Mouse (Mus musculus): ENCODE measurements around the gene Rccd1. TPM values are rescaled to one million over a fixed set of nuclear protein-coding genes. Genes with fewer than 3 reads are reported as not detected.

Gene Rccd1
- polyA plus RNA-seq, 1 experiment from 2014 or later = 6.8 TPM

DNA sequence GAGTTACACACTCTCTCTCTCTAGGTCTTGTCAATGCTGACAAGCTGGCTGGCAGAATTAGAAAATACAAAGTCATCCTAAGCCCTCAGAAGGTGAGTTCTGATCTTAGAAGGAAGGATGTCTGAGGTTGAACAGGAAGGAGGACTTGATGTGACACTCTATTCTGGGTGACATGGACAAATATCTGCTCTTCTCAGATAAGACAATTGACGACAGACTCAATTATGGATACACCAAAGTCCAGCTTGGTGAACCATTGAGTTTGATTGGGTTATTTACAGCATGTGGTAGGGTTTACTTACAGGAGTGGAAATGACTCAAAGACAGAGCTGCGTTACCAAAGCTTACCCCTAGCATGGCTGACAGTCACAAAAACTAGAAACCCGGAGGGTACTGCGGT is 47.9 kb downstream of the Rccd1 start:
- Histone ChIP-seq H3K9ac (ENCODE audit: low read depth, low read length) (no peak overlapping the region), H3K4me3 (ENCODE audit: low read depth, low read length) (no peak overlapping the region), H3K4me1 (ENCODE audit: control insufficient read depth, insufficient read depth, low read length) (no peaks in the 10 kb centered on the region), H3K9me3 (ENCODE audit: control insufficient read depth, low read length) (peaks cover 19% of the 10 kb centered on the region), H3K36me3 (ENCODE audit: control insufficient read depth, insufficient read depth, low read length) (peaks cover 74% of the 10 kb centered on the region), H3K27ac (replicated peaks; ENCODE audit: low read depth, low read length) (no peak overlapping the region), H3K4me2 (ENCODE audit: low read depth, low read length) (no peak overlapping the region), H3K27me3 (replicated peaks; ENCODE audit: control insufficient read depth, insufficient read depth, low read length) (no peaks in the 10 kb centered on the region)
- no peak for DNase-seq (ENCODE audit: low spot score)
- no peak for ATAC-seq (ENCODE audit: low read depth)
- WGBS = 98% methylated on average over 4 of the region's 4 CpGs

DNA sequence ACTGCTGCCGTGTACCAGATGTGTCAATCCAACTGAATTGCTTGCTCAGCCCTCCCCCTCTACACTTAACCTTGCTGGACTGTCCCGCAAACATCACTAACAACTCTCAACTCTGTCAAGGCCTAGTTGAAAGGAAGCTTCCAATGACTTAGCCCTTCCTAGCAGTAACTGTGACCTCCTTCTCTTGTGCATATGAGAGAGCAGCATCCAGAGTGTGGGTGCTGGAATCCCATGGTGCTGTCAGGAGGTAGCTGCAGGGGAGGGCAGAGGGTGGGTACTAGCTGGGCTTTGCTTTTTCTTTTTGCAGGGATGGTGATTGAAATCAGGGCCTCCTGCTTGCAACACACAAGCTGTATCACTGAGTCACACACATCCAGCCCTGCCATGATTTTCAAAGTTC is 50.8 kb downstream of the Rccd1 start:
- H3K9ac ChIP-seq (ENCODE audit: low read depth, low read length) = no peak overlapping the region
- peaks cover 19% of the 10 kb centered on the region for H3K9me3 ChIP-seq (ENCODE audit: control insufficient read depth, low read length)
- no peak overlapping the region for H3K4me3 ChIP-seq (ENCODE audit: low read depth, low read length)
- peaks cover 11% of the 10 kb centered on the region for H3K4me1 ChIP-seq (ENCODE audit: control insufficient read depth, insufficient read depth, low read length)
- no peak overlapping the region for H3K4me2 ChIP-seq (ENCODE audit: low read depth, low read length)
- ATAC-seq (ENCODE audit: low read depth) (no peak), DNase-seq (ENCODE audit: low spot score) (no peak)
- peaks cover 56% of the 10 kb centered on the region for H3K36me3 ChIP-seq (ENCODE audit: control insufficient read depth, insufficient read depth, low read length)
- H3K27ac ChIP-seq (replicated peaks; ENCODE audit: low read depth, low read length) = no peak overlapping the region
- 84% methylated on average over 2 of the region's 2 CpGs for WGBS
- no peaks in the 10 kb centered on the region for H3K27me3 ChIP-seq (replicated peaks; ENCODE audit: control insufficient read depth, insufficient read depth, low read length)

DNA sequence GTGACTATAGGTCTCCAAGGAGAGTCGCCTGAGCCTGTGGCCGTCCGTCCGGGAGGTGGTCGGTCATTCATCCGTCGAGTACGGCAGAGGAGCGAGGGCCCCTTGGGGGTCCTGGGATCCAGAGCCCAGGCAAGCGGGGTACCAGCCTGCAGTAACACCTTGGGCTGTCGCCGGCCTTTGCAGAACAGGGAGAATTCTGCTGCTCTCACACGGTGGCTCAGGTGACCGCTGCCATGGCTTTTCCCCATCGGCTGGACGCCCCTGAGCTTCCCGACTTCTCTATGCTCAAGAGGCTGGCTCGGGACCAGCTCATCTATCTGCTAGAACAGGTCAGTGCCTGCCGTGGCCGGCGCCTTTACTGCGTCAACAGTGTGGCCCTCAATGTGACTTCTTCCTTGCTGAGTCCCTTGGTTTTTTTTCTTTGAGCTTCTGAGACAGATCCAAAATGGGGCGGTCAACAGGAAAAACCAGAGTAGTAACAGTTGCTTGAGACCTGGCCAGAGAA is 54.5 kb downstream of the Rccd1 start:
- ATAC-seq (ENCODE audit: low read depth) (peak; percentile 50), DNase-seq (ENCODE audit: low spot score) (peak; percentile 9)
- Histone ChIP-seq H3K9ac (ENCODE audit: low read depth, low read length) (peak overlapping the region; percentile 82), H3K27ac (replicated peaks; ENCODE audit: low read depth, low read length) (peak overlapping the region; percentile 63; the same call in 1 of the 2 replicates), H3K4me3 (ENCODE audit: low read depth, low read length) (peak overlapping the region; percentile 88), H3K36me3 (ENCODE audit: control insufficient read depth, insufficient read depth, low read length) (peaks cover 48% of the 10 kb centered on the region), H3K4me2 (ENCODE audit: low read depth, low read length) (peak overlapping the region; percentile 87), H3K4me1 (ENCODE audit: control insufficient read depth, insufficient read depth, low read length) (peaks cover 11% of the 10 kb centered on the region), H3K9me3 (ENCODE audit: control insufficient read depth, low read length) (peaks cover 13% of the 10 kb centered on the region), H3K27me3 (replicated peaks; ENCODE audit: control insufficient read depth, insufficient read depth, low read length) (no peaks in the 10 kb centered on the region)
- 1% methylated on average over 23 of the region's 23 CpGs for WGBS

DNA sequence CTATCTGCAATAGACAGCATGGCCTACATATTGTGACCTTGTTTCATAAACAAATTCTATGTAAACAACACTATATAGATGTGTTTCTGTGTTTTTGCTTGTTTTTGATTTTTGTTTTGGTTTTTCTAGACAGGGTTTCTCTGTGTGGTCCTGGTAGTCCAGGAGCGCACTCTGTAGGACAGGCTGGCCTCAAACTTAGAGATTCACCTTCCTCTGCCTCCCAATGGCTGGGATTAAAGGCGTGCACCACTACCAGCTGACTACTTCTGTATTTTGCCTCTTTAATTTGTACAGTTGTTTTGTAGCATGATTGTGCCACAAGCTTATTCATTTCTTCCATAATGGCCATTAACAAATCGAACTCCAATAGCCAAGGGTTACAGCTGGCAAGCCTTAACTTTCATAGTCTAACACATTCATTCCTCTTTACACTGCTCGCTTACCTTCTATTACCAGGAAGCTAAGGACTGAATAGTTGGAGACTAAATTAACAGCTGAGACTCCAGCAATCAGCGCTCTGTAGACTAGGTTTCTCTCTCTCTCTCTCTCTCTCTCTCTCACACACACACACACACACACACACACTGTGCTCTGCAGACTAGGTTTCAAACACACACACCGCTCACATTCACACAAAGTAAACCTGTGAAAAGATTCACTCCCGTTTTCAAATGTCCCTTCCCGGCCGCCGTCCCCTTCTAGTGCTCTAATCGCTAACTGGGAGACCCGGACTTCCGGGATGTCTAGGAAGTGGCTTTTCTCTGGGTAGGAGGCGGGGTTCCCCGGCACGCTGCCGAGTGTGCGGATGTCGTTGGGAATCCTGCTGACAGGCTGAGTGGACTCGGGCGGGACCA is 55.1 kb downstream of the Rccd1 start, which contains the start of gene Vps33b:
Gene Vps33b (plus strand): TSS at position 753 of the 854 bp plus-strand sequence.
- H3K4me2 ChIP-seq (ENCODE audit: low read depth, low read length) = peak within 1 kb of the TSS; percentile 87
- H3K9me3 ChIP-seq (ENCODE audit: control insufficient read depth, low read length) = peaks cover 6% of the 10 kb centered on the region
- peaks cover 11% of the 10 kb centered on the region for H3K4me1 ChIP-seq (ENCODE audit: control insufficient read depth, insufficient read depth, low read length)
- peaks cover 48% of the 10 kb centered on the region for H3K36me3 ChIP-seq (ENCODE audit: control insufficient read depth, insufficient read depth, low read length)
- no peaks in the 10 kb centered on the region for H3K27me3 ChIP-seq (replicated peaks; ENCODE audit: control insufficient read depth, insufficient read depth, low read length)
- peak within 1 kb of the TSS; percentile 63; the same call in 1 of the 2 replicates for H3K27ac ChIP-seq (replicated peaks; ENCODE audit: low read depth, low read length)
- WGBS = 3% methylated on average over 21 of the region's 21 CpGs
- peak; percentile 97 for DNase-seq (ENCODE audit: low spot score)
- peak; percentile 91 for ATAC-seq (ENCODE audit: low read depth)
- H3K9ac ChIP-seq (ENCODE audit: low read depth, low read length) = peak within 1 kb of the TSS; percentile 82
- H3K4me3 ChIP-seq (ENCODE audit: low read depth, low read length) = peak within 1 kb of the TSS; percentile 88

DNA sequence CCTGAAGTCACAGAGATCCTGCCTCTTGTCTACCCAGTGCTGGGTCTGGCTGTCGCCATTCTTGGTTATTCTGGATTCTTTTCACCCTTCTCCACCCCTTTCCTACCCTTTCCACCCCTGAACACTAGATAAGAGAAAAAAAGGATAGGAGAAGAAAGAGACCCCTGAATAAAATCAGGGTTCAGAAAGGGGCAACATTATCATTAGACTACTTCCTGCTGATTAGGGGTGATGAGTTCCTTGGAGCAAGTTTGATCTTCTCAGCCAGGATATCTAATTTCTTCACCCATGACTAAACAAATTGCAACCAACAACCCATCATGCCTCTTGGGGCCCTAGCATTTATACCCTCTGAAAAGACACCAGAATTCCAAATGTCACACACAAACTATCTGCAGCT is 56.5 kb downstream of the Rccd1 start:
- Histone ChIP-seq H3K9ac (ENCODE audit: low read depth, low read length) (no peak overlapping the region), H3K9me3 (ENCODE audit: control insufficient read depth, low read length) (no peaks in the 10 kb centered on the region), H3K4me1 (ENCODE audit: control insufficient read depth, insufficient read depth, low read length) (peaks cover 11% of the 10 kb centered on the region), H3K4me2 (ENCODE audit: low read depth, low read length) (no peak overlapping the region), H3K36me3 (ENCODE audit: control insufficient read depth, insufficient read depth, low read length) (peaks cover 42% of the 10 kb centered on the region), H3K27me3 (replicated peaks; ENCODE audit: control insufficient read depth, insufficient read depth, low read length) (no peaks in the 10 kb centered on the region), H3K27ac (replicated peaks; ENCODE audit: low read depth, low read length) (no peak overlapping the region), H3K4me3 (ENCODE audit: low read depth, low read length) (no peak overlapping the region)
- WGBS = 76% methylated on average over 1 of the region's 1 CpGs
- DNase-seq (ENCODE audit: low spot score) (no peak), ATAC-seq (ENCODE audit: low read depth) (no peak)

DNA sequence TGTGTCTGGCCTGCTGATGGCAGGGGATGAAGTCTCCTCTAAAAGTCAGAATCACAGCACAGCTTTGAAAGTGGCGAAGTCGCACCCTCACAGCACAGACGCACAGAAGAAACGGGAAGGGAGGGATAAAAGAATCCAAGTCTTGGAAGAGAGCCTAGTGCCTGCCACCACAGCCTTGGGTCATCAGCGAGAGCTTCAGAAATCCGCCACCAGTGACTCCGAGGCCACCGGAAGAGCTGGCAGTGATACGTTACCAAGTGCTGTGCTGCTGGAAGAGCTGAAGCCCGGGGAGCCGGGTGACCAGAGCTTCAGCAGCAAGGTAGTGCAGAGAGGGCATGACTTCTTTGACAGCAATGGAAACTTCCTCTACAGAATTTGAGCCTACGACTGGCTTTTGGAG is 59.6 kb downstream of the Rccd1 start:
- H3K9ac ChIP-seq (ENCODE audit: low read depth, low read length) = no peak overlapping the region
- no peak for ATAC-seq (ENCODE audit: low read depth)
- H3K4me1 ChIP-seq (ENCODE audit: control insufficient read depth, insufficient read depth, low read length) = peaks cover 11% of the 10 kb centered on the region
- H3K4me2 ChIP-seq (ENCODE audit: low read depth, low read length) = no peak overlapping the region
- no peak for DNase-seq (ENCODE audit: low spot score)
- H3K27ac ChIP-seq (replicated peaks; ENCODE audit: low read depth, low read length) = no peak overlapping the region
- 94% methylated on average over 12 of the region's 12 CpGs for WGBS
- H3K27me3 ChIP-seq (replicated peaks; ENCODE audit: control insufficient read depth, insufficient read depth, low read length) = no peaks in the 10 kb centered on the region
- no peak overlapping the region for H3K4me3 ChIP-seq (ENCODE audit: low read depth, low read length)
- H3K9me3 ChIP-seq (ENCODE audit: control insufficient read depth, low read length) = no peaks in the 10 kb centered on the region
- H3K36me3 ChIP-seq (ENCODE audit: control insufficient read depth, insufficient read depth, low read length) = peaks cover 40% of the 10 kb centered on the region

DNA sequence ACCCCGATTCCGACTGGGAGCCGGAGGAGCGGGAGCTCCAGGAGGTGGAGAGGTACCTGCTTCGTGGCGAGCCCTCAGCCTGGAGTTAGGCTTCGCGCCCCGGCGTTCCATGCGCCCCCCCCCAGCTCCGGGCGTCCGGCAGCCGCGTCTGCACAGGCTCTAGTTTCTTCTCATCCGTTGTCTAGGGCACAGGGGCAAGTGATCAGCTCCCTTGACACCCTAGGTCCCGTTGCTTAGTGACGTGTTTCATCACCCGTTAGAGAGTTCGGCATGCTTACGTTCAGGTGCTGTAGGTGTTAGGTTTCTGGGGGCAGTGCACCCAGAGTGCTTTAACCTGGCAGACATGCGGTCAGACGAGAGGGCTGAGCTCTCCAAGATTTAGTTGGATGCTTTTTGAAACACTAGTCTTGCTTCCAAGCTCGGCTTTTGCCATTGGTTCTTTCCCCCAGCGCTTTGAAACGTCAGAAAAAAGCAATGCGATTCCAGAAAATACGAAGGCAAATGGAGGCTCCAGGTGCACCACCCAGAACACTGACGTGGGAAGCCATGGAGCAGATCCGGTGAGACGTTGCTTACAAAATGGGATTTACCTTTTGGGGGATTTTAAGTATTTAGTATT is 62.8 kb downstream of the Rccd1 start:
- ATAC-seq (ENCODE audit: low read depth) (peak; percentile 68; the same call in 1 of the 2 replicates), DNase-seq (ENCODE audit: low spot score) (peak; percentile 19)
- Histone ChIP-seq H3K4me2 (ENCODE audit: low read depth, low read length) (peak overlapping the region; percentile 82), H3K9ac (ENCODE audit: low read depth, low read length) (peak overlapping the region; percentile 90), H3K27me3 (replicated peaks; ENCODE audit: control insufficient read depth, insufficient read depth, low read length) (peaks cover 12% of the 10 kb centered on the region; the same call in 1 of the 2 replicates), H3K4me1 (ENCODE audit: control insufficient read depth, insufficient read depth, low read length) (peaks cover 6% of the 10 kb centered on the region), H3K36me3 (ENCODE audit: control insufficient read depth, insufficient read depth, low read length) (peaks cover 31% of the 10 kb centered on the region), H3K27ac (replicated peaks; ENCODE audit: low read depth, low read length) (peak overlapping the region; percentile 87), H3K9me3 (ENCODE audit: control insufficient read depth, low read length) (no peaks in the 10 kb centered on the region), H3K4me3 (ENCODE audit: low read depth, low read length) (peak overlapping the region; percentile 93)
- WGBS = under 1% methylated on average over 32 of the region's 32 CpGs

DNA sequence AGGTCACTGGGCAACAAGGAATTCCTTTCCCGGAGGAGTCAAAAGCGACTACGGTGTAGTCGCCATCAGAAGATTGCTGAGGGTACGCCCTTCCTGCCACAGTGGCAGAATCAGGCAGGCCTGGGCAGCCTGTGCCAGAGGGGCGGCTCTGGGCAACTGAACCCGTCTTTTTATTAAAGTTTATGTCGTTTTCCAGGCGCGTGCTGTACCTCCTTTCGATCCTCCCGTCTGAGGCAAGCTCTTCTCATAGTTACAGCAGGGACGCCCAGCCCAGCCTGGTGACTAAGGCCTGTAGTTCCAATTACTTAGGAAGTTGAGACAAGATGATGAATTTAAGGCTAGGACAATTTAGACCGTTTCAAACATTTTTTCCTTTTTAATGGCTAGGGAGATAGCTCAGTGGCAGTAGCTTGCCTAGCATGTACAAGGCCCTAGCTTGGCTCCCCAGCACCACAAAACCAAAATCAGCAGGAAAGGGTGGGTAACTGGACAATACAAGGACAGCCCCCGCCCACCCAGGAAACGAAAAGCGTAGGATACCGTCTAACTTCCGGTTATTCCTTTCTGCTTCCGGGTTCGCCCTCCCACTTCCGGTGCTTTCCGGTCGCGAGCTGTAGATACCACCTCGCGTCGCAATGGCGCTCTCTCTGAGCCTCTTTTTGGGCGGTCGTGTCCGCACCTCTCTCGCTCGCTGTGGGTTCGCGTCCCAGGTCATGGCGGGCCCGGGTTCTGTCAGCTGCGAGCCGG is 63.5 kb downstream of the Rccd1 start, which contains the start of gene Ngrn:
Gene Ngrn (plus strand): TSS at position 591 of the 747 bp plus-strand sequence.
- peaks cover 6% of the 10 kb centered on the region for H3K4me1 ChIP-seq (ENCODE audit: control insufficient read depth, insufficient read depth, low read length)
- ATAC-seq (ENCODE audit: low read depth) (peak; percentile 90), DNase-seq (ENCODE audit: low spot score) (peak; percentile 95)
- H3K9me3 ChIP-seq (ENCODE audit: control insufficient read depth, low read length) = no peaks in the 10 kb centered on the region
- peaks cover 24% of the 10 kb centered on the region for H3K36me3 ChIP-seq (ENCODE audit: control insufficient read depth, insufficient read depth, low read length)
- peak within 1 kb of the TSS; percentile 90 for H3K9ac ChIP-seq (ENCODE audit: low read depth, low read length)
- WGBS = 27% methylated on average over 40 of the region's 40 CpGs
- peaks cover 12% of the 10 kb centered on the region; the same call in 1 of the 2 replicates for H3K27me3 ChIP-seq (replicated peaks; ENCODE audit: control insufficient read depth, insufficient read depth, low read length)
- peak within 1 kb of the TSS; percentile 87 for H3K27ac ChIP-seq (replicated peaks; ENCODE audit: low read depth, low read length)
- peak within 1 kb of the TSS; percentile 93 for H3K4me3 ChIP-seq (ENCODE audit: low read depth, low read length)
- H3K4me2 ChIP-seq (ENCODE audit: low read depth, low read length) = peak within 1 kb of the TSS; percentile 82

Data from embryonic facial prominence, embryonic 14.5 days (tissue).